ENCODE assay signal across 8 mouse cellular contexts in genomic region chr8:47673317-47674139, GRCm38 (mm10). TPM values are rescaled to one million over a fixed set of nuclear protein-coding genes. Genes with fewer than 3 reads are reported as not detected.
DNase-seq lines count a peak whose midpoint lies in the region; ATAC-seq lines count a peak whose summit lies in the region.

No protein-coding gene starts in this region.

- peak overlapping the region; percentile 94 for H3K4me3 ChIP-seq in intestine, embryonic 14.5 days (ENCODE audit: low read depth, low read length)

- peaks cover 5% of the 10 kb centered on the region for H3K36me3 ChIP-seq in intestine, embryonic 14.5 days (ENCODE audit: control insufficient read depth, insufficient read depth, low read length)

- H3K9ac ChIP-seq in intestine, embryonic 14.5 days (ENCODE audit: low read length): peak overlapping the region; percentile 81

- H3K27ac ChIP-seq in intestine, embryonic 14.5 days (ENCODE audit: low read depth): peak overlapping the region; percentile 97

- no peaks in the 10 kb centered on the region for H3K27me3 ChIP-seq in intestine, embryonic 14.5 days (replicated peaks; ENCODE audit: control insufficient read depth, insufficient read depth, low read length)

- H3K9me3 ChIP-seq in intestine, embryonic 14.5 days (ENCODE audit: control insufficient read depth, low read length): no peaks in the 10 kb centered on the region

- peak; percentile 94 to 96 for DNase-seq in adrenal gland, adult 18-20 months (ENCODE audit: low spot score in 2 of 2)
- DNase-seq in embryo, embryonic 10.5 days (ENCODE audit: low spot score): peak; percentile 87
- peak; percentile 91 for DNase-seq in gastrocnemius, postnatal 14 days
- peak; percentile 99 for DNase-seq in intestine, embryonic 14.5 days (ENCODE audit: low spot score)
- DNase-seq in left cerebral cortex, postnatal 10 days (ENCODE audit: extremely low spot score in 1 of 2, low spot score in 2 of 2): peak; percentile 81 to 94
- DNase-seq in right cerebral cortex, postnatal 10 days (ENCODE audit: low spot score in 2 of 2): peak; percentile 91 to 92
- peak; percentile 92 for DNase-seq in urinary bladder, postnatal 25 days (ENCODE audit: low spot score)

- H3K4me2 ChIP-seq in intestine, embryonic 14.5 days (ENCODE audit: low read length): peak overlapping the region; percentile 58

- H3K4me1 ChIP-seq in intestine, embryonic 14.5 days (replicated peaks; ENCODE audit: control insufficient read depth, insufficient read depth, low read length): peaks cover 12% of the 10 kb centered on the region

- ATAC-seq in intestine, embryonic 14.5 days (replicated peaks; ENCODE audit: low FRiP score, low TSS enrichment, low read depth): peak; percentile 78
- ATAC-seq in megakaryocyte progenitor cell, adult 5-6 weeks (replicated peaks; ENCODE audit: poor library complexity): peak; percentile 56

- intact Hi-C loops in gastrocnemius, postnatal 14 days (cut with DNase I; ENCODE audit: low total_unique reads): no loop called here
- intact Hi-C loops in left cerebral cortex, postnatal 10 days (cut with DNase I): loop anchor here (5.0 kb wide), 1 partner anchor 141 kb away; the partner anchor contains the start of genes Rwdd4a and Trappc11

- under 1% methylated on average over 53 of the region's 53 CpGs for WGBS in intestine, embryonic 14.5 days

RNA-seq across cellular contexts. Expression of gene Ing2, which starts 1.8 kb away (rescaled TPM):
- total RNA-seq in adrenal gland, adult 18-20 months (2021): 10 to 100 TPM; 15.6 to 25.4 TPM
- 10 to 100 TPM; 17.2 to 18.1 TPM for total RNA-seq in gastrocnemius, postnatal 14 days (2021)
- polyA plus RNA-seq in intestine, embryonic 14.5 days (2014; fragmentation: Nextera tagmentation; extraction: Ambion mirVana): 11.5 and 14.3 TPM in 2 replicates
- total RNA-seq in left cerebral cortex, postnatal 10 days (2021): 10 to 100 TPM; 38.3 to 42.9 TPM
- total RNA-seq in megakaryocyte progenitor cell, adult 5-6 weeks (2015): 63.3 and 69.1 TPM in 2 replicates
- 37.1 and 53.2 TPM in 2 replicates for total RNA-seq in megakaryocyte progenitor cell, adult 5-6 weeks (2017)

RNA-seq across cellular contexts. Expression of gene Cdkn2aip, which starts 40.2 kb away (rescaled TPM):
- total RNA-seq in adrenal gland, adult 18-20 months (2021): 10 to 100 TPM; 11.8 to 13.1 TPM
- 1 to 10 TPM; 5.5 to 5.8 TPM for total RNA-seq in gastrocnemius, postnatal 14 days (2021)
- polyA plus RNA-seq in intestine, embryonic 14.5 days (2014; fragmentation: Nextera tagmentation; extraction: Ambion mirVana): 22.8 and 23.8 TPM in 2 replicates
- total RNA-seq in left cerebral cortex, postnatal 10 days (2021): 10 to 100 TPM; 12.6 to 13.1 TPM
- 15.6 and 17.2 TPM in 2 replicates for total RNA-seq in megakaryocyte progenitor cell, adult 5-6 weeks (2015)
- 21.2 and 25.0 TPM in 2 replicates for total RNA-seq in megakaryocyte progenitor cell, adult 5-6 weeks (2017)

Comparison
In these comparisons a context has a peak if more than half of its experiments do, and no peak if none do; other contexts are left out.
1. Peak in every context shown above with its lines: DNase-seq, ATAC-seq, H3K4me3 ChIP-seq and H3K27ac ChIP-seq.